Mouse (Mus musculus) hindbrain, embryonic 13.5 days (tissue): ENCODE measurements around the gene Ly6g6c. TPM values are rescaled to one million over a fixed set of nuclear protein-coding genes. Genes with fewer than 3 reads are reported as not detected.

Source experiments
- polyA plus RNA-seq: library from polyadenylated mRNA; unstranded; fragments of >200 nt; fragmentation: Nextera tagmentation; extraction: Ambion mirVana; gene quantifications from 2 replicates; pipeline ENCODE4 v1.2.1, GENCODE M21; 2015

Ly6g6c gene
- polyA plus RNA-seq, 1 experiment from 2014 or later: not detected

Other genes starting within 250 kb of the Ly6g6c start
- 36.5 and 40.5 TPM in 2 replicates for gene Stk19, start 228.4 kb upstream of the Ly6g6c start, polyA plus RNA-seq
- 68.9 and 69.6 TPM in 2 replicates for gene Dxo, start 228.4 kb upstream of the Ly6g6c start, polyA plus RNA-seq
- gene Skiv2l, start 215.2 kb upstream of the Ly6g6c start, polyA plus RNA-seq: 54.1 and 60.4 TPM in 2 replicates
- 82.7 and 88.9 TPM in 2 replicates for gene Nelfe, start 215.0 kb upstream of the Ly6g6c start, polyA plus RNA-seq
- 1.9 TPM in 2 replicates for gene Cfb, start 202.9 kb upstream of the Ly6g6c start, polyA plus RNA-seq
- gene Zbtb12, start 185.9 kb upstream of the Ly6g6c start, polyA plus RNA-seq: 13.5 and 13.9 TPM in 2 replicates
- 0.10 TPM in 1 of 2 replicates, not detected in the other for gene Gm20547, start 183.3 kb upstream of the Ly6g6c start, polyA plus RNA-seq
- 1.4 and 2.3 TPM in 2 replicates for gene C2, start 167.1 kb upstream of the Ly6g6c start, polyA plus RNA-seq
- gene Ehmt2, start 166.9 kb upstream of the Ly6g6c start, polyA plus RNA-seq: 90.1 and 98.0 TPM in 2 replicates
- gene Slc44a4, start 150.9 kb upstream of the Ly6g6c start, polyA plus RNA-seq: 0.17 TPM in 1 of 2 replicates, not detected in the other
- gene Neu1, start 134.1 kb upstream of the Ly6g6c start, polyA plus RNA-seq: 30.6 and 31.5 TPM in 2 replicates
- 0.26 and 0.32 TPM in 2 replicates for gene Hspa1b, start 106.2 kb upstream of the Ly6g6c start, polyA plus RNA-seq
- gene Gm20481, start 95.5 kb upstream of the Ly6g6c start, polyA plus RNA-seq: not detected in 2 replicates
- gene Hspa1a, start 93.2 kb upstream of the Ly6g6c start, polyA plus RNA-seq: 4.0 and 4.6 TPM in 2 replicates
- 0.85 and 1.1 TPM in 2 replicates for gene Hspa1l, start 92.7 kb upstream of the Ly6g6c start, polyA plus RNA-seq
- gene Lsm2, start 83.5 kb upstream of the Ly6g6c start, polyA plus RNA-seq: 112 and 117 TPM in 2 replicates
- 57.3 TPM in 2 replicates for gene Vars, start 64.4 kb upstream of the Ly6g6c start, polyA plus RNA-seq
- 0.16 and 0.18 TPM in 2 replicates for gene Vwa7, start 48.8 kb upstream of the Ly6g6c start, polyA plus RNA-seq
- 2.5 and 2.9 TPM in 2 replicates for gene Sapcd1, start 37.4 kb upstream of the Ly6g6c start, polyA plus RNA-seq
- 2.7 and 3.5 TPM in 2 replicates for gene Msh5, start 18.6 kb upstream of the Ly6g6c start, polyA plus RNA-seq
- gene Clic1, start 15.4 kb upstream of the Ly6g6c start, polyA plus RNA-seq: 100 and 102 TPM in 2 replicates
- gene Ddah2, start 6.4 kb upstream of the Ly6g6c start, polyA plus RNA-seq: 420 and 426 TPM in 2 replicates
- gene Mpig6b, start 796 bp downstream of the Ly6g6c start, polyA plus RNA-seq: 0.25 and 0.31 TPM in 2 replicates
- gene Ly6g6e, start 11.5 kb downstream of the Ly6g6c start, polyA plus RNA-seq: 0.45 TPM in 1 of 2 replicates, not detected in the other
- gene Ly6g6d, start 12.7 kb downstream of the Ly6g6c start, polyA plus RNA-seq: 0.61 and 1.1 TPM in 2 replicates
- 0.19 and 0.28 TPM in 2 replicates for gene Ly6g6f, start 20.2 kb downstream of the Ly6g6c start, polyA plus RNA-seq
- gene Abhd16a, start 23.9 kb downstream of the Ly6g6c start, polyA plus RNA-seq: 86.9 and 93.8 TPM in 2 replicates
- 0.36 TPM in 1 of 2 replicates, not detected in the other for gene Ly6g5c, start 42.9 kb downstream of the Ly6g6c start, polyA plus RNA-seq
- 1.1 and 1.9 TPM in 2 replicates for gene Ly6g5b, start 50.0 kb downstream of the Ly6g6c start, polyA plus RNA-seq
- gene Gpank1, start 56.1 kb downstream of the Ly6g6c start, polyA plus RNA-seq: 21.6 and 24.4 TPM in 2 replicates
- 317 and 322 TPM in 2 replicates for gene Csnk2b, start 56.7 kb downstream of the Ly6g6c start, polyA plus RNA-seq
- 10.2 and 11.2 TPM in 2 replicates for gene D17H6S53E, start 61.0 kb downstream of the Ly6g6c start, polyA plus RNA-seq
- 0.34 and 0.84 TPM in 2 replicates for gene Apom, start 66.7 kb downstream of the Ly6g6c start, polyA plus RNA-seq
- 76.5 and 81.9 TPM in 2 replicates for gene Bag6, start 69.8 kb downstream of the Ly6g6c start, polyA plus RNA-seq
- 181 and 196 TPM in 2 replicates for gene Prrc2a, start 99.5 kb downstream of the Ly6g6c start, polyA plus RNA-seq
- gene Aif1, start 110.7 kb downstream of the Ly6g6c start, polyA plus RNA-seq: 8.7 and 11.6 TPM in 2 replicates
- 6.8 and 8.9 TPM in 2 replicates for gene Lst1, start 123.1 kb downstream of the Ly6g6c start, polyA plus RNA-seq
- 0.44 and 0.52 TPM in 2 replicates for gene Ltb, start 129.1 kb downstream of the Ly6g6c start, polyA plus RNA-seq
- gene Tnf, start 136.6 kb downstream of the Ly6g6c start, polyA plus RNA-seq: not detected in 2 replicates
- gene Lta, start 140.0 kb downstream of the Ly6g6c start, polyA plus RNA-seq: 0.23 and 0.27 TPM in 2 replicates
- gene Gm16181, start 155.4 kb downstream of the Ly6g6c start, polyA plus RNA-seq: 0.57 and 0.83 TPM in 2 replicates
- 52.4 and 54.2 TPM in 2 replicates for gene Atp6v1g2, start 168.3 kb downstream of the Ly6g6c start, polyA plus RNA-seq
- gene Nfkbil1, start 170.4 kb downstream of the Ly6g6c start, polyA plus RNA-seq: 8.4 and 10.8 TPM in 2 replicates
- gene Ddx39b, start 176.4 kb downstream of the Ly6g6c start, polyA plus RNA-seq: 391 and 410 TPM in 2 replicates
- gene H2-D1, start 197.3 kb downstream of the Ly6g6c start, polyA plus RNA-seq: 73.4 and 73.6 TPM in 2 replicates